22 mouse cellular contexts compared by ENCODE assay signal in the genomic region with DNA sequence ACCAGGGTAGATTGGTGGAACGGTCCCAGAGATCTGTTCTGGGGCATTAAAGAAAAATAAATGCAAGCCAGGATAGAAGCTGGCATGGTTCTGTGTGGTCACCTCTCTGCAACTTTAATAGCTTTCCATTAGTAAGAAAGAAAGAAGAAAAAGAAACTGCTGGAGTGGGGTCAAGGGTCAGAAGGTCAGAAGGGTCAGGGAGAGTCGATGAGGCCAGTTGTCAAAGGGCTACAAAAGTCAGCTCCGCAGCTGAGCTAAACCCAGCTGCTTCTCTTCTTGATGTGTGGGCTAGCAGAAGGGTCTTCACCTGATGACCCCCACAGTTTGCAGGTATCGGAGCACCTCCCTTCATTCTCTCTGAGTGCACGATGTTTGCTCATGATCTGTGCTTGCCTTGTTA. TPM values are rescaled to one million over a fixed set of nuclear protein-coding genes. Genes with fewer than 3 reads are reported as not detected.
DNase-seq lines count a peak whose midpoint lies in the region; ATAC-seq and TF ChIP-seq lines count a peak whose summit lies in the region.
"Had no signal": no experiment of that assay in that cellular context is flagged by ENCODE, and none has a peak within 500 bp of the region (broad histone marks: within the 10 kb centered on the region; RNA-seq: fewer than 3 reads in every experiment).

No protein-coding gene starts in this region.

- TF ChIP-seq POLR2A in liver, adult 2 months (IDR thresholded peaks at IDR 0.05; ENCODE audit: extremely low read depth, insufficient read depth, low read length) = no peak

- H3K27me3 ChIP-seq in liver, adult 2 months (ENCODE audit: control insufficient read depth, insufficient read depth, low read length) = no peaks in the 10 kb centered on the region
- no peaks in the 10 kb centered on the region for H3K27me3 ChIP-seq in liver, embryonic 12.5 days (replicated peaks)
- H3K27me3 ChIP-seq: embryonic facial prominence, embryonic 13.5 days; embryonic facial prominence, embryonic 15.5 days; forebrain, embryonic 12.5 days had no signal

- H3K36me3 ChIP-seq in liver, adult 2 months (ENCODE audit: control insufficient read depth, insufficient read depth, low read length) = no peaks in the 10 kb centered on the region
- no peaks in the 10 kb centered on the region for H3K36me3 ChIP-seq in liver, embryonic 12.5 days
- H3K36me3 ChIP-seq: embryonic facial prominence, embryonic 13.5 days; embryonic facial prominence, embryonic 15.5 days; forebrain, embryonic 10.5 days; forebrain, embryonic 12.5 days had no signal

- no peak for ATAC-seq in liver, embryonic 12.5 days
- ATAC-seq: forebrain, embryonic 14.5 days; forebrain, embryonic 16.5 days had no signal

- H3K79me2 ChIP-seq in liver, adult 2 months (ENCODE audit: control insufficient read depth, insufficient read depth, low read length) = no peaks in the 10 kb centered on the region

- H3K4me2 ChIP-seq in liver, embryonic 12.5 days = no peak overlapping the region
- H3K4me2 ChIP-seq: embryonic facial prominence, embryonic 13.5 days; embryonic facial prominence, embryonic 15.5 days; forebrain, embryonic 12.5 days had no signal

- peak overlapping the region; percentile 36; the same call in 1 of the 2 replicates for H3K4me3 ChIP-seq in liver, adult 2 months (ENCODE audit: insufficient read depth, low read depth, low read length)
- no peak overlapping the region for H3K4me3 ChIP-seq in liver, embryonic 12.5 days
- H3K4me3 ChIP-seq: embryonic facial prominence, embryonic 13.5 days; embryonic facial prominence, embryonic 15.5 days; erythroblast, embryonic 14.5 days; forebrain, embryonic 10.5 days; forebrain, embryonic 12.5 days had no signal

- DNase-seq in liver, adult 2 months (ENCODE audit: extremely low read depth, low read depth, low spot score) = no peak
- peak; percentile 64 for DNase-seq in embryo, embryonic 10 days (ENCODE audit: low spot score)
- peak; percentile 55 for DNase-seq in embryo, embryonic 10.5 days (ENCODE audit: low spot score)
- peak; percentile 67 for DNase-seq in embryo, embryonic 9.5 days (ENCODE audit: extremely low spot score)
- no peak for DNase-seq in testis, postnatal 14 days (ENCODE audit: low spot score)
- DNase-seq in heart, adult 18-20 months = no peak
- DNase-seq in lung, postnatal 14 days = no peak
- DNase-seq: adrenal gland, adult 2 months; adrenal gland, postnatal 10 days; adrenal gland, postnatal 25 days; cerebellum, adult 11 months had no signal

- 19% methylated on average over 5 of the region's 5 CpGs for WGBS in liver, adult 2 months
- 59% methylated on average over 5 of the region's 5 CpGs for WGBS in liver, embryonic 12.5 days (ENCODE audit: insufficient replicate concordance)

- no peak overlapping the region for H3K9ac ChIP-seq in liver, adult 2 months (ENCODE audit: low read depth, low read length)
- H3K9ac ChIP-seq in liver, embryonic 12.5 days = no peak overlapping the region
- H3K9ac ChIP-seq: embryonic facial prominence, embryonic 13.5 days; embryonic facial prominence, embryonic 15.5 days; forebrain, embryonic 12.5 days had no signal

- H3K27ac ChIP-seq in liver, adult 2 months (replicated peaks; ENCODE audit: insufficient read depth, low read depth, low read length) = peak overlapping the region; percentile 84
- H3K27ac ChIP-seq in liver, embryonic 12.5 days = no peak overlapping the region
- H3K27ac ChIP-seq: embryonic facial prominence, embryonic 13.5 days; embryonic facial prominence, embryonic 15.5 days; forebrain, embryonic 10.5 days; forebrain, embryonic 12.5 days had no signal

- peaks cover 6% of the 10 kb centered on the region; the same call in 1 of the 2 replicates for H3K4me1 ChIP-seq in liver, adult 2 months (ENCODE audit: control insufficient read depth, insufficient read depth, low read length)
- no peaks in the 10 kb centered on the region for H3K4me1 ChIP-seq in liver, embryonic 12.5 days
- H3K4me1 ChIP-seq: embryonic facial prominence, embryonic 13.5 days; embryonic facial prominence, embryonic 15.5 days; forebrain, embryonic 12.5 days had no signal

- no peak for TF ChIP-seq CTCF in liver, adult 2 months (IDR thresholded peaks at IDR 0.05; ENCODE audit: low read depth, low read length)

- H3K9me3 ChIP-seq in liver, embryonic 12.5 days (replicated peaks) = no peaks in the 10 kb centered on the region
- H3K9me3 ChIP-seq: embryonic facial prominence, embryonic 13.5 days; embryonic facial prominence, embryonic 15.5 days; forebrain, embryonic 10.5 days; forebrain, embryonic 12.5 days had no signal

RNA-seq across cellular contexts. Expression of a gene that starts 59.6 kb away (rescaled TPM):
- total RNA-seq in liver, adult 2 months (2014; rRNA removed) = not detected in 2 replicates
- polyA plus RNA-seq in liver, adult 2 months (2012; rRNA removed) = not detected in 2 replicates
- polyA plus RNA-seq in liver, embryonic 12.5 days (2016; fragmentation: Nextera tagmentation; extraction: Ambion mirVana) = 0.17 and 0.23 TPM in 2 replicates
- not detected for total RNA-seq in heart, adult 18-20 months (2021)
- total RNA-seq: common myeloid progenitor, adult 5-6 weeks; MEL had no signal
- polyA plus RNA-seq: C2C12; erythroblast, embryonic 14.5 days had no signal

Comparison
In these comparisons a context has a peak if more than half of its experiments do, and no peak if none do; other contexts are left out.
1. DNase-seq: peak in embryo, embryonic 10 days (single experiment), embryo, embryonic 10.5 days (single experiment) and embryo, embryonic 9.5 days (single experiment); none in liver, adult 2 months (single experiment), testis, postnatal 14 days (single experiment), heart, adult 18-20 months (0 of 2) and lung, postnatal 14 days (single experiment).